Mouse (Mus musculus) liver, postnatal 0 days (tissue): Measurements from ENCODE around the gene Ogt.

Experiments
- CTCF ChIP-seq: sonication (generic); IDR thresholded peaks from 2 replicates; pipeline ENCODE4 v1.5.1; 2016; ENCODE audit warnings: antibody characterized with exemption, low read depth
- EP300 ChIP-seq: IDR thresholded peaks from 2 replicates; pipeline ENCODE4 v1.6.1; 2016; ENCODE audit warnings: antibody characterized with exemption, low read depth, mild to moderate bottlenecking

- TF ChIP-seq EP300 (no peak), CTCF (no peak)
Observed at GRCm38 (mm10) chrX:101733288-101733687, 93.4 kb downstream of the Ogt start.
